Mouse (Mus musculus) heart, adult 18-20 months (tissue): ENCODE results near the gene Erich4. TPM values are rescaled to one million over a fixed set of nuclear protein-coding genes. Genes with fewer than 3 reads are reported as not detected.

Experiments
- DNase-seq, 2 experiments: peaks; one replicate each; pipeline ENCODE4 v3.0.0; 2021 to 2022; ENCODE audit warnings: mixed read lengths in 1 of 2
- long read RNA-seq, 2 experiments: library from polyadenylated mRNA; stranded (forward); transcript quantifications; one replicate each; pipeline ENCODE4 v2.0.0; 2021
- total RNA-seq, 2 experiments: library from RNA; stranded (reverse); gene quantifications; 2 replicates each; pipeline ENCODE4 v1.2.3; 2021

Erich4 gene
- total RNA-seq = under 1 TPM in 1 of 2 experiments, not detected in 1; 0.50 TPM
- long read RNA-seq, experiment 1, partial matches to known transcripts = 0 of 1 reads
- long read RNA-seq, experiment 1, other reads (novel, unspliced or antisense) = 0 of 1 reads
- long read RNA-seq, experiment 2 = 0 reads

- no peak for DNase-seq
Observed at GRCm38 (mm10) chr7:25615706-25616011, at the start of gene Erich4. Gene Erich4, minus strand, starts transcription at chr7:25615892.

- peak; percentile 100 for DNase-seq
Observed at GRCm38 (mm10) chr7:25658657-25659472, 43.2 kb upstream of the Erich4 start, which contains the start of the genes Bckdha and Exosc5. Gene Bckdha, minus strand, starts transcription at chr7:25658981. Gene Exosc5, plus strand, starts transcription at chr7:25659164.

GRCm38 (mm10) chr7:25657785-25658184 lies 42.1 kb upstream of the Erich4 start:
- no peak for DNase-seq

- peak in 1 of 2 experiments; percentile 54 for DNase-seq
Observed at GRCm38 (mm10) chr7:25655601-25656428, 40.1 kb upstream of the Erich4 start.

GRCm38 (mm10) chr7:25652244-25652759 lies 36.6 kb upstream of the Erich4 start:
- no peak for DNase-seq

- DNase-seq = peak in 1 of 2 experiments; percentile 42
Observed at GRCm38 (mm10) chr7:25651281-25651680, 35.6 kb upstream of the Erich4 start.

GRCm38 (mm10) chr7:25649839-25650238 lies 34.1 kb upstream of the Erich4 start:
- no peak for DNase-seq

- no peak for DNase-seq
Observed at GRCm38 (mm10) chr7:25647574-25648123, 32.0 kb upstream of the Erich4 start.

GRCm38 (mm10) chr7:25645074-25645473 lies 29.4 kb upstream of the Erich4 start:
- no peak for DNase-seq

- no peak for DNase-seq
Observed at GRCm38 (mm10) chr7:25644631-25645030, 28.9 kb upstream of the Erich4 start.

GRCm38 (mm10) chr7:25644136-25644535 lies 28.4 kb upstream of the Erich4 start:
- no peak for DNase-seq

- DNase-seq = no peak
Observed at GRCm38 (mm10) chr7:25639754-25640153, 24.1 kb upstream of the Erich4 start.

GRCm38 (mm10) chr7:25637099-25637498 lies 21.4 kb upstream of the Erich4 start:
- no peak for DNase-seq

- no peak for DNase-seq
Observed at GRCm38 (mm10) chr7:25636373-25636772, 20.7 kb upstream of the Erich4 start.

GRCm38 (mm10) chr7:25632679-25633078 lies 17.0 kb upstream of the Erich4 start:
- DNase-seq = no peak

GRCm38 (mm10) chr7:25628323-25628620 lies 12.6 kb upstream of the Erich4 start:
- no peak for DNase-seq

GRCm38 (mm10) chr7:25627431-25628322 lies 12.0 kb upstream of the Erich4 start:
- peak; percentile 80 to 87 for DNase-seq

GRCm38 (mm10) chr7:25626509-25627430 lies 11.1 kb upstream of the Erich4 start, which contains the start of gene B3gnt8:
Gene B3gnt8, plus strand, starts transcription at chr7:25626654.
- DNase-seq = peak; percentile 83 to 90

- DNase-seq = peak in 1 of 2 experiments; percentile 59
Observed at GRCm38 (mm10) chr7:25625594-25626250, 10.0 kb upstream of the Erich4 start.

- peak; percentile 70 to 80 for DNase-seq
Observed at GRCm38 (mm10) chr7:25624851-25625250, 9.2 kb upstream of the Erich4 start.
